Mouse (Mus musculus) left cerebral cortex, postnatal 25 days (tissue): Measurements from ENCODE around the gene Gstp1. TPM values are rescaled to one million over a fixed set of nuclear protein-coding genes. Genes with fewer than 3 reads are reported as not detected.

Experiments
- DNase-seq, 2 experiments: peaks; one replicate each; pipeline ENCODE4 v3.0.0; 2022; ENCODE audit warnings: low spot score in 2 of 2, mixed read lengths in 1 of 2
- intact Hi-C: fragments of 180-260 bp; cut with DNase I; formaldehyde crosslinking; loops from one replicate; pipeline ENCODE4 v1.15.1; 2025
- total RNA-seq, 2 experiments: library from RNA; stranded (reverse); gene quantifications; 2 replicates each; pipeline ENCODE4 v1.2.3; 2021

The Gstp1 gene
- total RNA-seq, 2 experiments from 2014 or later, result 266 to 294 TPM

DNA sequence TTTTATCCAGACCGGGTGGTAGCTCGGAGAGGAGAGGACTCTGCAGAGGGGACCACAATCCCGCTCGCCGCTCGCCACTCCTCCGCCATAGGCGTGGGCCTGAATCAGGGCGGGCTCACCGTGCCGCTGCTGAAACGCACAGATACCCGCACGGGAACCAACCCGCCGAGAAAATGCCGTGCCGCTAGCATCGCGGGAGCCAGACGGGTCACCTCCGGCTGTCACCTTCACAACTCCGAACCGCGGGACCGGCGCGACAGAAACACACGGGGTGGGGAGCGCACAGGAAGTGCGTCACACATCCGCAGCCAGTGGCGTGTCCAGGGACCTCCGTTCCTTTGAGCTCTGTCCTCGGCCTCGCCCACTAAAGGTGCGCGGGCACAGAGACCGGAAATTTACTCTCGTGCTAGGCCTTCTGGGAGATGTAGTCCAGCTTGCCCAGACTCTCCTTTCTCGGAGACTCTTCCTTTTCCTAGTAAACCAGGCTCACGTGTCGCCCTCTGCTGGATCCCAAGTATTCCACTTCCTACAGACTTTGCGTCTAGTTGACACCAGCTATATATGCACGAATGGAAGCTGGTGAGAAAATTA, 25.3 kb downstream of the Gstp1 start, which contains the start of gene Ndufv1:
Gene Ndufv1, minus strand, starts transcription at position 375 of the 591 bp plus-strand sequence.
- intact Hi-C loops, result loop anchor here (1.0 to 10.0 kb wide), 3 partner anchors 12 to 292 kb away; partner anchors contain the start of genes Gm49405, Grk2 and Nudt8

DNA sequence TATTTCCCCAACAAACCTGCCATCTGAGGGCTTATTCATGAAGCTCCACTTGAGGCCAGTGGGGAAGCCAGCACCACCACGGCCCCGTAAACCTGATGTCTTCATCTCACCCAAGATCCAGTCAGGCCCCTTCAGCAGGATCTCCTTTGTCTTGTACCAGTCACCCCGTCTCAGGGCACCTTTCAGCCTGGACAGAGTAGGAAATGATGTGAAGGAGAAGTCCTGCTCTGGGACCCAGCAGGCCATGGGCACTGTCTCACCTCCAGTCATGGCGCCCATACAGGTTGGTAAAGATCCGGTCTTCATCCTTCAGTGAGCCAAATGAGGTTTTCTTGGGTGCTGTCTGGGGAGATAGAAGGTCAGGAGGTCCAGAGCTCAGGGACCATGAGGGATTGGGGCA, 26.7 kb downstream of the Gstp1 start:
- intact Hi-C loops, result loop anchor here (10.0 kb wide), 1 partner anchor 294 kb away; the partner anchor contains the start of gene Grk2
- DNase-seq, result no peak

More for the DNA sequence above, 25.3 kb downstream of the Gstp1 start, which contains the start of gene Ndufv1:
- DNase-seq, result peak; percentile 98 to 100

DNA sequence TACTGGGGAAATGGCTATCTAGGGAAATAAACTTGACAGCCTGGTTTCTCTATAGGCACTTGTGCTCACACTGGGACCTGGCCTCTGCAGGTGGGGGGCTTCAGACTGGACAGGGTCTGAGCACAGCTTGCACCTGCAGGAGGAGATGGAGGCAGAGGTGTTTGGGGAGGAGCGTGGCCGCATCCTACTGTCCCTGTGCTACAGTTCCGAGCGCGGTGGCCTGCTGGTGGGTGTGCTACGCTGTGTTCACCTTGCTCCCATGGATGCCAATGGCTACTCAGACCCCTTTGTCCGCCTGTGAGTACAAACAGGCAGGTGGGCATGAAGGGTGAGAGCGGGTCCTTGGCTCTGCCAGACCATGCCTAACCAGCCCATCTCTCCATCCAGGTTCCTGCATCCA, 31.8 kb downstream of the Gstp1 start:
- no peak for DNase-seq
- intact Hi-C loops, result no loop called here

GRCm38 (mm10) chr19:4005091-4005490, 32.7 kb downstream of the Gstp1 start:
- DNase-seq, result no peak
- intact Hi-C loops, result no loop called here

DNA sequence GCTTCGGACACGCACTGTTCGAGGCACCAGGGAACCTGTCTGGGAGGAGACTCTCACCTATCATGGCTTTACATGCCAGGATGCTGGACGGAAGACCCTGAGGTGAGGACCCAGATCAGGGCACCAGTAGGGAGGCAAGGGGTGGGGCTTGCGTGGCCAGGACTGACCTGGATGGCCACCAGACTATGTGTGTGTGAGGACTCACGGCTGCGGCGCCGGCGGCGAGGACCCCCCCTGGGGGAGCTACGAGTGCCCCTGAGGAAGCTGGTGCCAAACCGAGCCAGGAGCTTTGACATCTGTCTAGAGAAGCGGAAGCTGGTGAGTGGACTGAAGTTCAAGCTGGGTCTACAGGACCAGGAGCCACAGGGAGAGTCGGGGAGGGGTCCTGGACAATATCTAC, 33.5 kb downstream of the Gstp1 start:
- DNase-seq, result no peak
- intact Hi-C loops, result no loop called here

GRCm38 (mm10) chr19:4003641-4004040, 34.1 kb downstream of the Gstp1 start:
- DNase-seq, result no peak
- intact Hi-C loops, result no loop called here

GRCm38 (mm10) chr19:4003112-4003511, 34.7 kb downstream of the Gstp1 start, which contains the start of gene Doc2g:
Gene Doc2g, plus strand, starts transcription at chr19:4003313.
- DNase-seq, result no peak
- intact Hi-C loops, result no loop called here

DNA sequence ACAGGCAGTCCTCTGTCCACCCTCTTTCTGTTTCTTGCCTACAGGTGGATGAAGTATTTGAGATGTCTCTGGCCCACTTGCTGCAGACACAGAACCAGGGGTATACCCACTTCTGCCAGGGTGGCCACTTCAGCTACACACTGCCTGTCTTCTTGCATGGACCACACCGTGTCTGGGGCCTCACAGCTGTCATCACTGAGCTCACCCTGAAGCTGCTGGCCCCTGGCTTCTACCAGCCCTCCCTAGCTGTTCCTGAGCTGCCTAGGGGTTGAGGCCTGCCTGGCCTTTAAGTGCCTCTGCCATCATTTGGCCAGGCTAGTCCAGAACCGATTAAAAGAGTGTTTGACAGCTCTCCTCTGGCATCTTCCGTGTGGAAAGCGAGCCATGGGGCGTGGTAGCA, 36.0 kb downstream of the Gstp1 start:
- intact Hi-C loops, result no loop called here

GRCm38 (mm10) chr19:4000949-4001525, 36.7 kb downstream of the Gstp1 start:
- DNase-seq, result no peak
- intact Hi-C loops, result loop anchor here (1.0 kb wide), 1 partner anchor 11 kb away; the partner anchor contains the start of gene Ndufv1

More for the DNA sequence above, 36.0 kb downstream of the Gstp1 start:
- no peak for DNase-seq

DNA sequence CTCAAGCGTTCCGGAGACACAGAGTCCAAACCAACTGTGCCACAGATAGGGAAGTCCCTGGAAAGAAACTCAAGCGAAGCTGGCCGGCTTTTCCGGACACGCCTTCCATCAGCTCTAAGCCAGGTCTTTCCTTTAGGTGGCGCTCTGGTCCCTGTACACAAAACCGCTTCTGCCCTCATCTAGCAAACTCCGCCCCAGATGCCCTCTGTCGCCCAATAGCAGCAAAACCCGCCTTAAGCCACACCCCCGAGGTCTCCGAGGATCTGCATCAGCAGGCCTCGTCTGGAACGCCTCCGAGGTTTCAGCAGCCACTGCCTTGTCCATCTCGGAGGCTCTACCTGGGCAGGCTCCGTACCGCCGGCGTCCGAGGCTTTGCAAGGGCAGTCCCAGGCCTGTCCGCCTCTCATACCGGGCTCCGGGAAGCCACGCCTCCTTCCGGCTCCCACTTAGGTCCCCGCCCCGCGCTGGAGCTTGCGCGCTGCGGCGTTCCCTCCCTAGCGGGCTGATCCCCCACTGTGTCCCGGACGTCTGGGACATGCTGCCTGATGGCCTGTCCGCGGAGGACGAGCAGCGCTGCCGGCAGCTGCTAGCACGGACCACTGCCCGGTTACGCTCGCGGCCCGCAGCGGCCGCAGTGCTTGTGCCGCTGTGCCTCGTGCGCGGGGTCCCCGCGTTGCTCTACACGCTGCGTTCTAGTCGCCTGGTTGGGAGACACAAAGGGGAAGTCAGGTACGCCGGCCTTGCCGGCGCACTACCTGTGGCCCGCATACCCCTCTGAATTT, 37.5 kb downstream of the Gstp1 start, which contains the start of the genes Nudt8 and Gm49405:
Gene Nudt8, plus strand, starts transcription at position 462 of the 782 bp plus-strand sequence.
Gene Gm49405, plus strand, starts transcription at position 508 of the 782 bp plus-strand sequence.
- intact Hi-C loops, result loop anchor here (1.0 kb wide), 1 partner anchor 12 kb away; the partner anchor contains the start of gene Ndufv1
- DNase-seq, result peak; percentile 96 to 98

- DNase-seq, result no peak
- intact Hi-C loops, result no loop called here
Observed at GRCm38 (mm10) chr19:3999121-3999730, 38.6 kb downstream of the Gstp1 start.

- intact Hi-C loops, result no loop called here
- no peak for DNase-seq
Observed at GRCm38 (mm10) chr19:3998335-3998734, 39.5 kb downstream of the Gstp1 start.

- intact Hi-C loops, result no loop called here
- no peak for DNase-seq
Observed at GRCm38 (mm10) chr19:3997231-3997630, 40.6 kb downstream of the Gstp1 start.

GRCm38 (mm10) chr19:3996747-3997146, 41.0 kb downstream of the Gstp1 start:
- intact Hi-C loops, result no loop called here
- no peak for DNase-seq

- intact Hi-C loops, result no loop called here
- DNase-seq, result no peak
Observed at GRCm38 (mm10) chr19:3996106-3996505, 41.7 kb downstream of the Gstp1 start.

GRCm38 (mm10) chr19:3995505-3995904, 42.3 kb downstream of the Gstp1 start:
- intact Hi-C loops, result no loop called here

GRCm38 (mm10) chr19:3994932-3995331, 42.9 kb downstream of the Gstp1 start:
- intact Hi-C loops, result no loop called here
- DNase-seq, result no peak

More at GRCm38 (mm10) chr19:3995505-3995904, 42.3 kb downstream of the Gstp1 start:
- DNase-seq, result no peak

GRCm38 (mm10) chr19:3992416-3992815, 45.4 kb downstream of the Gstp1 start, which contains the start of gene Tbx10:
Gene Tbx10, plus strand, starts transcription at chr19:3992752.
- no peak for DNase-seq
- intact Hi-C loops, result no loop called here

DNA sequence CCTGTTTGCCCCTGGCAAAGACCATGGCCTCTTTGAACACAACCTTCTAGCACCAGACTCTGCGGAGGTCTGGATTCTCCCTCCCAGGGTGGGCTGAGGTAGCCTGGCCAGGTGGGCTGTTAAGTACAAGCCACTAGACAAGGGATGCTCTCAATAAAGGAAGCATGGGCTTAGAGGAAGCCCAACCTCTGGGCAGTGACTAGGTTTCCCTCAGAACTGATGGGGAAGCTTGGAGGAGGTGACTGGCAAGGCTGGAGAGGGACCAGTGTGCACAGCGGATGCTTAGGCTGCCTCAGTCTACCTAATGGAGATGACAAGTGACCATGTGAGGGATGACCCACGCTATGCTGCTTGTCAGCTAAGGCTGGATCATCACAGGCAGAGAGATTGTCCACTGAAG, 45.8 kb downstream of the Gstp1 start:
- intact Hi-C loops, result no loop called here
- no peak for DNase-seq

DNA sequence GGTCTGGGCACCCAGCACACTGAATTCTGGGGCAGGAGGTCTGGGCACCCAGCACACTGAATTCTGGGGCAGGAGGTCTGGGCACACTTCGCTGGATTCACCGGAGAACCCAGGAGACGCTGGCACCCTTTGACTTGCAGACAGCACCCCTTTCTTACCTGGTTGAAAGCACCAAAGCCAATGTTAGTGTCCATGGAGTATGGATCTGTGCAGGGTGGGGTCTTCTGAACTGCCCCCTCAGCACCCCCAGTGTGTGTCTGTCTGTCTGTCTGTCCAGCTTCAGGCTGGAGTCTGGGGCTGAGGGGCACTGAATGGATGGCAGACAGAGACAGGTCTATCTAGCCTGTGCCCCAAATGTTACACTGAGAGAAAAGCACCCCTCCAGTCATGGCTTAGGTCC, 46.2 kb downstream of the Gstp1 start:
- intact Hi-C loops, result no loop called here
- no peak for DNase-seq
